Comparison of ENCODE assay signal across 11 mouse cellular contexts in genomic region chr14:117651938-117652337, GRCm38 (mm10).
"Had no signal": no experiment of that assay in that cellular context is flagged by ENCODE, and none has a peak within 500 bp of the region (broad histone marks: within the 10 kb centered on the region; RNA-seq: fewer than 3 reads in every experiment).

No protein-coding gene starts in this region.

- H3K27ac ChIP-seq: intestine, embryonic 15.5 days; left cerebral cortex, adult 2 months; limb, embryonic 10.5 days; liver, embryonic 12.5 days; lung, embryonic 15.5 days; macrophage; midbrain, embryonic 15.5 days; neural tube, embryonic 12.5 days had no signal

- H3K36me3 ChIP-seq: intestine, embryonic 15.5 days; limb, embryonic 10.5 days; liver, embryonic 12.5 days; lung, embryonic 15.5 days; midbrain, embryonic 15.5 days; neural tube, embryonic 12.5 days had no signal

- H3K4me1 ChIP-seq: liver, embryonic 12.5 days; megakaryocyte, embryonic 14.5 days had no signal

- DNase-seq: thymus, postnatal 4 days had no signal

- H3K27me3 ChIP-seq: intestine, embryonic 15.5 days; liver, embryonic 12.5 days; lung, embryonic 15.5 days; megakaryocyte, embryonic 14.5 days; midbrain, embryonic 15.5 days; neural tube, embryonic 12.5 days had no signal

- H3K4me3 ChIP-seq: intestine, embryonic 15.5 days; left cerebral cortex, adult 2 months; limb, embryonic 10.5 days; liver, embryonic 12.5 days; lung, embryonic 15.5 days; megakaryocyte, embryonic 14.5 days; midbrain, embryonic 15.5 days; neural tube, embryonic 12.5 days had no signal

- ATAC-seq: liver, embryonic 12.5 days; midbrain, embryonic 15.5 days had no signal

- H3K4me2 ChIP-seq: intestine, embryonic 15.5 days; liver, embryonic 12.5 days; lung, embryonic 15.5 days; midbrain, embryonic 11.5 days; midbrain, embryonic 15.5 days; neural tube, embryonic 12.5 days had no signal

- H3K9ac ChIP-seq: intestine, embryonic 15.5 days; liver, embryonic 12.5 days; lung, embryonic 15.5 days; midbrain, embryonic 15.5 days; neural tube, embryonic 12.5 days had no signal

- H3K9me3 ChIP-seq: intestine, embryonic 15.5 days; limb, embryonic 10.5 days; liver, embryonic 12.5 days; lung, embryonic 15.5 days; midbrain, embryonic 15.5 days; neural tube, embryonic 12.5 days had no signal
